8 mouse cellular contexts compared by ENCODE assay signal in genomic region chr12:75595291-75596153, GRCm38 (mm10). TPM values are rescaled to one million over a fixed set of nuclear protein-coding genes. Genes with fewer than 3 reads are reported as not detected.
DNase-seq lines count a peak whose midpoint lies in the region; ATAC-seq and TF ChIP-seq lines count a peak whose summit lies in the region.

No protein-coding gene starts in this region.

- peak; percentile 16 for ATAC-seq in forebrain, embryonic 16.5 days
- peak; percentile 20 for ATAC-seq in kidney, embryonic 15.5 days (replicated peaks; ENCODE audit: low FRiP score)
- peak; percentile 44 for ATAC-seq in liver, postnatal 0 days
- peak; percentile 41 for ATAC-seq in neural tube, embryonic 13.5 days (ENCODE audit: low read depth)

- peak overlapping the region; percentile 90 for H3K4me2 ChIP-seq in forebrain, embryonic 16.5 days (ENCODE audit: low read length)
- peak overlapping the region; percentile 72 for H3K4me2 ChIP-seq in kidney, embryonic 15.5 days
- peak overlapping the region; percentile 87 for H3K4me2 ChIP-seq in liver, postnatal 0 days (ENCODE audit: low read depth, low read length)
- peak overlapping the region; percentile 86 for H3K4me2 ChIP-seq in neural tube, embryonic 13.5 days

- peak in 1 of 2 experiments; percentile 29 for DNase-seq in spleen, adult 2 months (ENCODE audit: low read depth in 1 of 2, low spot score in 2 of 2)
- no peak for DNase-seq in spleen, adult 12 weeks (ENCODE audit: low spot score)
- peak; percentile 40 for DNase-seq in cerebellum, adult 11 months
- peak; percentile 64 for DNase-seq in liver, postnatal 0 days
- DNase-seq in thymus, adult 2 months: peak; percentile 52

- peak overlapping the region; percentile 80 for H3K27ac ChIP-seq in spleen, adult 2 months (ENCODE audit: insufficient read depth, low read length)
- H3K27ac ChIP-seq in forebrain, embryonic 16.5 days (ENCODE audit: low read length): peak overlapping the region; percentile 98
- H3K27ac ChIP-seq in kidney, embryonic 15.5 days: peak overlapping the region; percentile 96
- peak overlapping the region; percentile 99 for H3K27ac ChIP-seq in liver, postnatal 0 days (ENCODE audit: low read depth)
- peak overlapping the region; percentile 98 for H3K27ac ChIP-seq in neural tube, embryonic 13.5 days (replicated peaks)
- H3K27ac ChIP-seq in thymus, adult 2 months (ENCODE audit: control insufficient read depth, insufficient read depth, low read length): no peak overlapping the region

- H3K9ac ChIP-seq in forebrain, embryonic 16.5 days (replicated peaks; ENCODE audit: low read depth, low read length): peak overlapping the region; percentile 94
- peak overlapping the region; percentile 98 for H3K9ac ChIP-seq in kidney, embryonic 15.5 days
- peak overlapping the region; percentile 95 for H3K9ac ChIP-seq in liver, postnatal 0 days (replicated peaks)
- peak overlapping the region; percentile 98 for H3K9ac ChIP-seq in neural tube, embryonic 13.5 days

- TF ChIP-seq POLR2A in spleen, adult 2 months (IDR thresholded peaks at IDR 0.05; ENCODE audit: low read depth, low read length): no peak
- no peak for TF ChIP-seq POLR2A in thymus, adult 2 months (IDR thresholded peaks at IDR 0.05; ENCODE audit: control insufficient read depth, extremely low read depth, insufficient read depth, low read length, poor library complexity)

- H3K4me1 ChIP-seq in spleen, adult 2 months (ENCODE audit: control insufficient read depth, insufficient read depth, insufficient read length): peaks cover 3% of the 10 kb centered on the region; the same call in 1 of the 2 replicates
- peaks cover 12% of the 10 kb centered on the region for H3K4me1 ChIP-seq in forebrain, embryonic 16.5 days (replicated peaks; ENCODE audit: control insufficient read depth, insufficient read depth, low read length)
- peaks cover 21% of the 10 kb centered on the region for H3K4me1 ChIP-seq in kidney, embryonic 15.5 days
- H3K4me1 ChIP-seq in liver, postnatal 0 days (ENCODE audit: insufficient read depth): peaks cover 10% of the 10 kb centered on the region
- peaks cover 24% of the 10 kb centered on the region for H3K4me1 ChIP-seq in neural tube, embryonic 13.5 days (replicated peaks)
- H3K4me1 ChIP-seq in thymus, adult 2 months (replicated peaks; ENCODE audit: control insufficient read depth, insufficient read depth, low read length): peaks cover 5% of the 10 kb centered on the region

- peaks cover 12% of the 10 kb centered on the region for H3K36me3 ChIP-seq in spleen, adult 2 months (ENCODE audit: control insufficient read depth, insufficient read depth, low read length)
- 0 out of 2 replicates have a peak, but pooled peaks cover 4% of the 10 kb centered on the region for H3K36me3 ChIP-seq in forebrain, embryonic 16.5 days (ENCODE audit: control insufficient read depth, insufficient read depth)
- peaks cover 21% of the 10 kb centered on the region for H3K36me3 ChIP-seq in kidney, embryonic 15.5 days
- H3K36me3 ChIP-seq in liver, postnatal 0 days (replicated peaks; ENCODE audit: insufficient read depth, low read length): peaks cover 10% of the 10 kb centered on the region
- peaks cover 22% of the 10 kb centered on the region for H3K36me3 ChIP-seq in neural tube, embryonic 13.5 days
- peaks cover 13% of the 10 kb centered on the region for H3K36me3 ChIP-seq in thymus, adult 2 months (ENCODE audit: control insufficient read depth, insufficient read depth, low read length)

- TF ChIP-seq EP300 in liver, postnatal 0 days (IDR thresholded peaks at IDR 0.05; ENCODE audit: low read depth): no peak

- TF ChIP-seq CTCF in spleen, adult 2 months (IDR thresholded peaks at IDR 0.05; ENCODE audit: extremely low read depth, insufficient read depth, insufficient read length, insufficient replicate concordance): no peak
- no peak for TF ChIP-seq CTCF in liver, postnatal 0 days (IDR thresholded peaks at IDR 0.05; ENCODE audit: low read depth)
- 0 out of 2 replicates have a peak, but pooled peaks have one; percentile 21 for TF ChIP-seq CTCF in thymus, adult 2 months (IDR thresholded peaks at IDR 0.05; ENCODE audit: borderline replicate concordance, control insufficient read depth, extremely low read depth, insufficient read depth, low read length, poor library complexity)

- no peaks in the 10 kb centered on the region for H3K27me3 ChIP-seq in spleen, adult 2 months (ENCODE audit: control insufficient read depth, insufficient read depth, low read length)
- no peaks in the 10 kb centered on the region for H3K27me3 ChIP-seq in forebrain, embryonic 16.5 days (replicated peaks; ENCODE audit: control insufficient read depth, insufficient read depth, low read length)
- H3K27me3 ChIP-seq in kidney, embryonic 15.5 days: no peaks in the 10 kb centered on the region
- no peaks in the 10 kb centered on the region for H3K27me3 ChIP-seq in liver, postnatal 0 days (ENCODE audit: insufficient read depth, low read length)
- no peaks in the 10 kb centered on the region for H3K27me3 ChIP-seq in neural tube, embryonic 13.5 days
- no peaks in the 10 kb centered on the region for H3K27me3 ChIP-seq in thymus, adult 2 months (ENCODE audit: control insufficient read depth, insufficient read depth, low read length)

- H3K9me3 ChIP-seq in forebrain, embryonic 16.5 days (ENCODE audit: control insufficient read depth, low read length): no peaks in the 10 kb centered on the region
- H3K9me3 ChIP-seq in kidney, embryonic 15.5 days (replicated peaks): no peaks in the 10 kb centered on the region
- no peaks in the 10 kb centered on the region for H3K9me3 ChIP-seq in liver, postnatal 0 days (ENCODE audit: low read length)
- H3K9me3 ChIP-seq in neural tube, embryonic 13.5 days: no peaks in the 10 kb centered on the region

- peak overlapping the region; percentile 74 for H3K4me3 ChIP-seq in spleen, adult 2 months (ENCODE audit: extremely low read depth, insufficient read depth, insufficient read length)
- peak overlapping the region; percentile 94 for H3K4me3 ChIP-seq in forebrain, embryonic 16.5 days (replicated peaks; ENCODE audit: low read length)
- H3K4me3 ChIP-seq in kidney, embryonic 15.5 days (replicated peaks): peak overlapping the region; percentile 100
- peak overlapping the region; percentile 92 for H3K4me3 ChIP-seq in liver, postnatal 0 days (ENCODE audit: low read depth, low read length)
- H3K4me3 ChIP-seq in neural tube, embryonic 13.5 days: peak overlapping the region; percentile 100
- H3K4me3 ChIP-seq in thymus, adult 2 months (ENCODE audit: control insufficient read depth, insufficient read depth, low read length): peak overlapping the region; percentile 72

- WGBS in spleen, adult 2 months: under 1% methylated on average over 89 of the region's 97 CpGs
- under 1% methylated on average over 70 of the region's 97 CpGs for WGBS in forebrain, embryonic 16.5 days
- under 1% methylated on average over 90 of the region's 97 CpGs for WGBS in kidney, embryonic 15.5 days
- under 1% methylated on average over 69 of the region's 97 CpGs for WGBS in liver, postnatal 0 days (ENCODE audit: insufficient replicate concordance)
- WGBS in neural tube, embryonic 13.5 days: under 1% methylated on average over 93 of the region's 97 CpGs
- under 1% methylated on average over 89 of the region's 97 CpGs for WGBS in thymus, adult 2 months

RNA-seq across cellular contexts. Expression of gene Ppp2r5e, which starts 0.5 kb away (rescaled TPM):
- 10.5 and 14.6 TPM in 2 replicates for polyA plus RNA-seq in spleen, adult 2 months (2012; rRNA removed)
- polyA plus RNA-seq in forebrain, embryonic 16.5 days (2015; fragmentation: Nextera tagmentation; extraction: Ambion mirVana): 22.1 and 23.8 TPM in 2 replicates
- 12.4 and 13.6 TPM in 2 replicates for polyA plus RNA-seq in kidney, embryonic 15.5 days (2015; fragmentation: Nextera tagmentation; extraction: Ambion mirVana)
- 4.9 and 6.5 TPM in 2 replicates for polyA plus RNA-seq in liver, postnatal 0 days (2015; fragmentation: Nextera tagmentation; extraction: Ambion mirVana)
- polyA plus RNA-seq in neural tube, embryonic 13.5 days (2015; fragmentation: Nextera tagmentation; extraction: Ambion mirVana): 19.6 and 19.8 TPM in 2 replicates
- polyA plus RNA-seq in thymus, adult 2 months (2012; rRNA removed): 22.2 and 49.0 TPM in 2 replicates
